Mouse (Mus musculus) limb, embryonic 15.5 days (tissue): Measurements from ENCODE around the gene Gm42417. TPM values are rescaled to one million over a fixed set of nuclear protein-coding genes. Genes with fewer than 3 reads are reported as not detected.

Experiments
- ATAC-seq: fragments of 200-750 bp; cut with Nextera tagmentation; 2 replicates; pipeline ENCODE4 v1.8.0; 2017; ENCODE audit warnings: low read depth, moderate TSS enrichment; ENCODE audit not compliant: insufficient number of reproducible peaks, low FRiP score, low TSS enrichment
- H3K27ac ChIP-seq: fragments of 300-500 bp; sonication (generic); 2 replicates; pipeline ENCODE4 v1.5.1; 2015; ENCODE audit warnings: moderate library complexity, mild to moderate bottlenecking, inconsistent platforms
- H3K27me3 ChIP-seq: fragments of 300-500 bp; sonication (generic); 2 replicates; pipeline ENCODE4 v1.6.1; 2015; ENCODE audit warnings: inconsistent platforms
- H3K36me3 ChIP-seq: fragments of 300-500 bp; sonication (generic); 2 replicates; pipeline ENCODE4 v1.6.1; 2015; ENCODE audit warnings: inconsistent platforms
- H3K4me1 ChIP-seq: fragments of 300-500 bp; sonication (generic); 2 replicates; pipeline ENCODE4 v1.6.1; 2015; ENCODE audit warnings: inconsistent platforms
- H3K4me2 ChIP-seq: fragments of 300-500 bp; sonication (generic); 2 replicates; pipeline ENCODE4 v1.6.1; 2015; ENCODE audit warnings: mild to moderate bottlenecking, inconsistent platforms
- H3K4me3 ChIP-seq: fragments of 300-500 bp; sonication (generic); 2 replicates; pipeline ENCODE4 v1.5.1; 2015; ENCODE audit warnings: mild to moderate bottlenecking, inconsistent platforms
- H3K9ac ChIP-seq: fragments of 300-500 bp; sonication (generic); 2 replicates; pipeline ENCODE4 v1.6.1; 2015; ENCODE audit warnings: inconsistent platforms
- H3K9me3 ChIP-seq: fragments of 300-500 bp; sonication (generic); 2 replicates; pipeline ENCODE4 v1.6.1; 2016; ENCODE audit warnings: inconsistent platforms
- WGBS: fragments of 180-500 bp; shearing (Covaris S2); methylation state at CpG from one replicate; pipeline ENCODE4 v1.1.7; 2015; 5-methylcytosine and 5-hydroxymethylcytosine counted together
- polyA plus RNA-seq: library from polyadenylated mRNA; unstranded; fragments of >200 nt; fragmentation: Nextera tagmentation; extraction: Ambion mirVana; gene quantifications from 2 replicates; pipeline ENCODE4 v1.2.1, GENCODE M21; 2015

Gm42417 gene
- 0.31 and 0.38 TPM in 2 replicates for polyA plus RNA-seq

GRCm38 (mm10) chr1:36539186-36539585 is at the start of gene Gm42417:
Gene Gm42417, minus strand, starts transcription at chr1:36539429.
- peaks cover 55% of the 10 kb centered on the region for H3K36me3 ChIP-seq
- no peak for ATAC-seq

GRCm38 (mm10) chr1:36587860-36588259 is 48.6 kb upstream of the Gm42417 start:
- no peaks in the 10 kb centered on the region for H3K36me3 ChIP-seq
- no peak overlapping the region for H3K4me2 ChIP-seq
- H3K4me1 ChIP-seq, result peaks cover 53% of the 10 kb centered on the region
- H3K4me3 ChIP-seq, result no peak overlapping the region
- no peaks in the 10 kb centered on the region for H3K27me3 ChIP-seq
- H3K9ac ChIP-seq, result no peak overlapping the region
- no peaks in the 10 kb centered on the region for H3K9me3 ChIP-seq
- peak overlapping the region; percentile 87 for H3K27ac ChIP-seq
- no peak for ATAC-seq
- WGBS, result 89% methylated on average over 6 of the region's 6 CpGs

More at GRCm38 (mm10) chr1:36539186-36539585, at the start of gene Gm42417:
- H3K4me1 ChIP-seq, result peaks cover 12% of the 10 kb centered on the region
- no peak within 1 kb of the TSS for H3K4me3 ChIP-seq
- H3K27ac ChIP-seq, result no peak within 1 kb of the TSS
- H3K9me3 ChIP-seq, result no peaks in the 10 kb centered on the region
- WGBS, result 38% methylated on average over 9 of the region's 9 CpGs
- H3K4me2 ChIP-seq, result no peak within 1 kb of the TSS
- no peak within 1 kb of the TSS for H3K9ac ChIP-seq
- H3K27me3 ChIP-seq, result no peaks in the 10 kb centered on the region

GRCm38 (mm10) chr1:36586288-36586687 is 47.1 kb upstream of the Gm42417 start:
- Histone ChIP-seq H3K4me2 (no peak overlapping the region), H3K4me3 (no peak overlapping the region), H3K27ac (no peak overlapping the region), H3K9me3 (no peaks in the 10 kb centered on the region), H3K4me1 (peaks cover 55% of the 10 kb centered on the region), H3K27me3 (no peaks in the 10 kb centered on the region), H3K9ac (no peak overlapping the region), H3K36me3 (no peaks in the 10 kb centered on the region)
- 28% methylated on average over 4 of the region's 4 CpGs for WGBS
- no peak for ATAC-seq

GRCm38 (mm10) chr1:36583408-36584116 is 44.3 kb upstream of the Gm42417 start:
- Histone ChIP-seq H3K27ac (peak overlapping the region; percentile 17; the same call in 1 of the 2 replicates), H3K9ac (no peak overlapping the region), H3K4me2 (no peak overlapping the region), H3K9me3 (no peaks in the 10 kb centered on the region), H3K27me3 (no peaks in the 10 kb centered on the region), H3K4me1 (peaks cover 56% of the 10 kb centered on the region), H3K4me3 (no peak overlapping the region), H3K36me3 (no peaks in the 10 kb centered on the region)
- ATAC-seq, result no peak
- WGBS, result 68% methylated on average over 8 of the region's 8 CpGs

GRCm38 (mm10) chr1:36582211-36582610 is 43.0 kb upstream of the Gm42417 start:
- peaks cover 47% of the 10 kb centered on the region for H3K4me1 ChIP-seq
- no peaks in the 10 kb centered on the region for H3K36me3 ChIP-seq
- no peak for ATAC-seq
- no peak overlapping the region for H3K4me3 ChIP-seq
- H3K27ac ChIP-seq, result peak overlapping the region; percentile 14; the same call in 1 of the 2 replicates
- no peaks in the 10 kb centered on the region for H3K9me3 ChIP-seq
- WGBS, result 85% methylated on average over 8 of the region's 8 CpGs
- no peak overlapping the region for H3K9ac ChIP-seq
- no peaks in the 10 kb centered on the region for H3K27me3 ChIP-seq
- H3K4me2 ChIP-seq, result no peak overlapping the region

GRCm38 (mm10) chr1:36581260-36581659 is 42.0 kb upstream of the Gm42417 start:
- Histone ChIP-seq H3K27ac (peak overlapping the region; percentile 89), H3K36me3 (no peaks in the 10 kb centered on the region), H3K9ac (no peak overlapping the region), H3K4me1 (peaks cover 53% of the 10 kb centered on the region), H3K27me3 (no peaks in the 10 kb centered on the region), H3K4me2 (no peak overlapping the region), H3K4me3 (no peak overlapping the region), H3K9me3 (no peaks in the 10 kb centered on the region)
- ATAC-seq, result no peak
- 82% methylated on average over 5 of the region's 5 CpGs for WGBS

GRCm38 (mm10) chr1:36580384-36581207 is 41.4 kb upstream of the Gm42417 start:
- H3K4me2 ChIP-seq, result peak overlapping the region; percentile 44
- under 1% methylated on average over 17 of the region's 17 CpGs for WGBS
- peak; percentile 89 for ATAC-seq
- no peaks in the 10 kb centered on the region for H3K27me3 ChIP-seq
- H3K9me3 ChIP-seq, result no peaks in the 10 kb centered on the region
- no peak overlapping the region for H3K9ac ChIP-seq
- H3K4me3 ChIP-seq, result peak overlapping the region; percentile 21
- H3K36me3 ChIP-seq, result no peaks in the 10 kb centered on the region
- H3K4me1 ChIP-seq, result peaks cover 54% of the 10 kb centered on the region
- peak overlapping the region; percentile 89 for H3K27ac ChIP-seq

- Histone ChIP-seq H3K27ac (peak overlapping the region; percentile 89), H3K9ac (no peak overlapping the region), H3K27me3 (no peaks in the 10 kb centered on the region), H3K9me3 (no peaks in the 10 kb centered on the region), H3K4me1 (peaks cover 58% of the 10 kb centered on the region), H3K36me3 (no peaks in the 10 kb centered on the region), H3K4me3 (peak overlapping the region; percentile 21; the same call in 1 of the 2 replicates), H3K4me2 (peak overlapping the region; percentile 44)
- 8% methylated on average over 6 of the region's 6 CpGs for WGBS
- ATAC-seq, result peak; percentile 56
Measured at GRCm38 (mm10) chr1:36579974-36580383, 40.8 kb upstream of the Gm42417 start.

- no peak overlapping the region for H3K9ac ChIP-seq
- H3K27ac ChIP-seq, result no peak overlapping the region
- H3K4me2 ChIP-seq, result no peak overlapping the region
- no peak for ATAC-seq
- WGBS, result 38% methylated on average over 6 of the region's 6 CpGs
- no peak overlapping the region for H3K4me3 ChIP-seq
- no peaks in the 10 kb centered on the region for H3K27me3 ChIP-seq
- H3K4me1 ChIP-seq, result peaks cover 65% of the 10 kb centered on the region
- no peaks in the 10 kb centered on the region for H3K36me3 ChIP-seq
- H3K9me3 ChIP-seq, result no peaks in the 10 kb centered on the region
Measured at GRCm38 (mm10) chr1:36576991-36577675, 37.9 kb upstream of the Gm42417 start.

- H3K4me2 ChIP-seq, result no peak overlapping the region
- H3K36me3 ChIP-seq, result no peaks in the 10 kb centered on the region
- H3K27me3 ChIP-seq, result no peaks in the 10 kb centered on the region
- 50% methylated on average over 6 of the region's 6 CpGs for WGBS
- H3K9me3 ChIP-seq, result no peaks in the 10 kb centered on the region
- no peak overlapping the region for H3K4me3 ChIP-seq
- no peak for ATAC-seq
- H3K9ac ChIP-seq, result no peak overlapping the region
- H3K4me1 ChIP-seq, result peaks cover 58% of the 10 kb centered on the region
- H3K27ac ChIP-seq, result no peak overlapping the region
Measured at GRCm38 (mm10) chr1:36575347-36575746, 36.1 kb upstream of the Gm42417 start.

- Histone ChIP-seq H3K4me3 (no peak overlapping the region), H3K4me1 (peaks cover 55% of the 10 kb centered on the region), H3K27me3 (no peaks in the 10 kb centered on the region), H3K27ac (peak overlapping the region; percentile 39), H3K36me3 (no peaks in the 10 kb centered on the region), H3K9me3 (no peaks in the 10 kb centered on the region), H3K4me2 (no peak overlapping the region), H3K9ac (no peak overlapping the region)
- no peak; the same call in 1 of the 2 replicates for ATAC-seq
- 67% methylated on average over 5 of the region's 5 CpGs for WGBS
Measured at GRCm38 (mm10) chr1:36574196-36574955, 35.1 kb upstream of the Gm42417 start.
